ENCODE assay signal across 19 mouse cellular contexts in the genomic region with DNA sequence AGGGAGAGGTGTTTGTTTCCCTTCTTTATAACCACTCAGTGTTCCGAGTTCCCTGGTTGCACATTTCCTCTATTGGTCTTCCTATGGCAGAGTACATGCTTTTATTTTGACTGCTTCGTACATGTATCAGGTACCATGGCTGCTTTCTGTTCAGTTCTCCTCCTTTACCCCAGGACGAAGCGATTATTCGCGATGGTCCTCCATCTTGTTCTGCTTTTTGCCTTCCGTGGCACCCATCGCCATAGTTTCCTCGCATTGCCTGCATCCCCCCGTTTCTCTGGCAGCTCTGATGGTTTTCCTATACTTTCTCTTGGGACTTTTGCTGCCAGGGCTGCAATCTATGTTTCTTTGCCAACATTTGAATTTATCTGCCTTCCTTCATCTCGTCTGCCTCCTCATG.
DNase-seq lines count a peak whose midpoint lies in the region; ATAC-seq lines count a peak whose summit lies in the region.
"Had no signal": no experiment of that assay in that cellular context is flagged by ENCODE, and none has a peak within 500 bp of the region (broad histone marks: within the 10 kb centered on the region; RNA-seq: fewer than 3 reads in every experiment).

No protein-coding gene starts in this region.

- no peaks in the 10 kb centered on the region for H3K9me3 ChIP-seq in heart, embryonic 11.5 days (replicated peaks; ENCODE audit: control insufficient read depth, low read length)

- H3K27me3 ChIP-seq in heart, embryonic 11.5 days (ENCODE audit: control insufficient read depth, insufficient read depth, low read length), result no peaks in the 10 kb centered on the region
- H3K27me3 ChIP-seq: CH12.LX, Patski had no signal

- no peak overlapping the region for H3K4me2 ChIP-seq in heart, embryonic 11.5 days

- peaks cover 8% of the 10 kb centered on the region; the same call in 1 of the 2 replicates for H3K4me1 ChIP-seq in heart, embryonic 11.5 days (ENCODE audit: control insufficient read depth, insufficient read depth, low read length)

- no peak for ATAC-seq in heart, embryonic 11.5 days (replicated peaks; ENCODE audit: insufficient number of reproducible peaks, low FRiP score, low TSS enrichment)
- ATAC-seq: activated CD4-positive, CD25-positive, alpha-beta regulatory T cell, adult 4 months; CD4-positive, CD25-positive, alpha-beta regulatory T cell, adult 4 months; Patski had no signal

- H3K27ac ChIP-seq in heart, embryonic 11.5 days (ENCODE audit: low read depth, low read length), result no peak overlapping the region

- no peak overlapping the region for H3K9ac ChIP-seq in heart, embryonic 11.5 days (ENCODE audit: low read depth, low read length)

- 89% methylated on average over 11 of the region's 11 CpGs for WGBS in heart, embryonic 11.5 days (ENCODE audit: insufficient replicate concordance)

- H3K36me3 ChIP-seq in heart, embryonic 11.5 days (ENCODE audit: control insufficient read depth, insufficient read depth, low read length), result no peaks in the 10 kb centered on the region
- H3K36me3 ChIP-seq: G1E had no signal

- H3K4me3 ChIP-seq in heart, embryonic 11.5 days (ENCODE audit: low read depth, low read length), result no peak overlapping the region

- peak; percentile 85 for DNase-seq in heart, adult 11 months
- peak; percentile 35 for DNase-seq in testis, postnatal 10 days (ENCODE audit: low spot score)
- no peak for DNase-seq in testis, postnatal 14 days (ENCODE audit: low spot score)
- DNase-seq: adrenal gland, adult 2 months; adrenal gland, adult 8-10 months; adrenal gland, postnatal 10 days; adrenal gland, postnatal 14 days; adrenal gland, postnatal 25 days; adrenal gland, postnatal 36 days; B cell, adult 2 months; cerebellum, adult 11 months; cerebellum, adult 11-12 months; cerebellum, adult 18-20 months had no signal
